Mouse (Mus musculus) thymus, adult 2 months (tissue): Measurements from ENCODE around the gene Zfp804a. TPM values are rescaled to one million over a fixed set of nuclear protein-coding genes. Genes with fewer than 3 reads are reported as not detected.

Experiments used
- DNase-seq: peaks from one replicate; pipeline ENCODE4 v3.0.0; 2021
- H3K27ac ChIP-seq: fragments of 200-500 bp; 2 replicates; pipeline ENCODE4 v1.5.1; 2012; ENCODE audit warnings: low read length, control low read depth; ENCODE audit not compliant: control insufficient read depth, insufficient read depth
- H3K27me3 ChIP-seq: fragments of 200-500 bp; 2 replicates; pipeline ENCODE4 v1.6.1; 2012; ENCODE audit warnings: mild to moderate bottlenecking, low read length, moderate library complexity, mixed read lengths; ENCODE audit not compliant: control insufficient read depth, insufficient read depth
- H3K36me3 ChIP-seq: fragments of 200-500 bp; 2 replicates; pipeline ENCODE4 v1.6.1; 2012; ENCODE audit warnings: mild to moderate bottlenecking, low read length, moderate library complexity; ENCODE audit not compliant: control insufficient read depth, insufficient read depth
- H3K4me1 ChIP-seq: fragments of 200-500 bp; replicated peaks from 2 replicates; pipeline ENCODE4 v1.6.1; 2012; ENCODE audit warnings: low read length; ENCODE audit not compliant: control insufficient read depth, insufficient read depth
- H3K4me3 ChIP-seq: fragments of 200-500 bp; 2 replicates; pipeline ENCODE4 v1.5.1; 2012; ENCODE audit warnings: mild to moderate bottlenecking, low read length, control low read depth, moderate library complexity; ENCODE audit not compliant: control insufficient read depth, insufficient read depth
- CTCF ChIP-seq: fragments of 200-500 bp; IDR thresholded peaks from 2 replicates; pipeline ENCODE4 v1.5.1; 2012; ENCODE audit warnings: mild to moderate bottlenecking, control low read depth, low read length, moderate library complexity, borderline replicate concordance; ENCODE audit not compliant: control insufficient read depth, poor library complexity, insufficient read depth; ENCODE audit errors: extremely low read depth
- POLR2A ChIP-seq: fragments of 200-500 bp; IDR thresholded peaks from 2 replicates; pipeline ENCODE4 v1.6.1; 2012; ENCODE audit warnings: mild to moderate bottlenecking, low read length, control low read depth, moderate library complexity; ENCODE audit not compliant: control insufficient read depth, poor library complexity, insufficient read depth; ENCODE audit errors: extremely low read depth
- WGBS: fragments of 180-500 bp; shearing (Covaris S2); methylation state at CpG from one replicate; pipeline ENCODE4 v1.1.7; 2018; 5-methylcytosine and 5-hydroxymethylcytosine counted together
- polyA plus RNA-seq: library from polyadenylated mRNA; depleted of rRNA; stranded (reverse); fragments of >200 nt; gene quantifications from 2 replicates; pipeline ENCODE4 v1.2.3, GENCODE M21; 2012

Zfp804a gene
- polyA plus RNA-seq, 1 experiment = not detected

- TF ChIP-seq CTCF (no peak), POLR2A (no peak)
- H3K27ac ChIP-seq = no peak overlapping the region
- no peak for DNase-seq
- WGBS = 85% methylated on average over 2 of the region's 2 CpGs
- H3K4me1 ChIP-seq = no peaks in the 10 kb centered on the region
- no peak overlapping the region for H3K4me3 ChIP-seq
- no peaks in the 10 kb centered on the region for H3K27me3 ChIP-seq
- no peaks in the 10 kb centered on the region for H3K36me3 ChIP-seq
These were observed 125.7 kb downstream of the Zfp804a start for GRCm38 (mm10) chr2:82178693-82179092.

- no peaks in the 10 kb centered on the region for H3K27me3 ChIP-seq
- TF ChIP-seq CTCF = no peak
- no peak for TF ChIP-seq POLR2A
- H3K27ac ChIP-seq = no peak overlapping the region
- no peaks in the 10 kb centered on the region for H3K4me1 ChIP-seq
- 96% methylated on average over 1 of the region's 1 CpGs for WGBS
- no peak overlapping the region for H3K4me3 ChIP-seq
- H3K36me3 ChIP-seq = no peaks in the 10 kb centered on the region
- DNase-seq = no peak
These were observed 128.0 kb downstream of the Zfp804a start for GRCm38 (mm10) chr2:82181010-82181409.

- H3K36me3 ChIP-seq = no peaks in the 10 kb centered on the region
- H3K27ac ChIP-seq = no peak overlapping the region
- DNase-seq = no peak
- no peak overlapping the region for H3K4me3 ChIP-seq
- no peak for TF ChIP-seq POLR2A
- no peak for TF ChIP-seq CTCF
- H3K27me3 ChIP-seq = no peaks in the 10 kb centered on the region
- WGBS = 91% methylated on average over 5 of the region's 5 CpGs
- H3K4me1 ChIP-seq = no peaks in the 10 kb centered on the region
These were observed 146.9 kb downstream of the Zfp804a start for GRCm38 (mm10) chr2:82199901-82200300.

- no peaks in the 10 kb centered on the region for H3K27me3 ChIP-seq
- WGBS = 79% methylated on average over 5 of the region's 5 CpGs
- DNase-seq = no peak
- no peak overlapping the region for H3K27ac ChIP-seq
- no peak overlapping the region for H3K4me3 ChIP-seq
- no peaks in the 10 kb centered on the region for H3K36me3 ChIP-seq
- TF ChIP-seq POLR2A (no peak), CTCF (no peak)
- no peaks in the 10 kb centered on the region for H3K4me1 ChIP-seq
These were observed 147.6 kb downstream of the Zfp804a start for GRCm38 (mm10) chr2:82200616-82201015.

GRCm38 (mm10) chr2:82210605-82211004 lies 157.6 kb downstream of the Zfp804a start:
- Histone ChIP-seq H3K27ac (no peak overlapping the region), H3K36me3 (no peaks in the 10 kb centered on the region), H3K4me1 (no peaks in the 10 kb centered on the region), H3K4me3 (no peak overlapping the region), H3K27me3 (no peaks in the 10 kb centered on the region)
- no peak for TF ChIP-seq POLR2A
- TF ChIP-seq CTCF = no peak
- DNase-seq = no peak
- WGBS = 94% methylated on average over 1 of the region's 1 CpGs

GRCm38 (mm10) chr2:82211972-82212371 lies 158.9 kb downstream of the Zfp804a start:
- no peaks in the 10 kb centered on the region for H3K4me1 ChIP-seq
- DNase-seq = no peak
- TF ChIP-seq CTCF = no peak
- no peak for TF ChIP-seq POLR2A
- no peaks in the 10 kb centered on the region for H3K27me3 ChIP-seq
- no peak overlapping the region for H3K4me3 ChIP-seq
- 89% methylated on average over 1 of the region's 1 CpGs for WGBS
- H3K27ac ChIP-seq = no peak overlapping the region
- no peaks in the 10 kb centered on the region for H3K36me3 ChIP-seq

- Histone ChIP-seq H3K4me1 (no peaks in the 10 kb centered on the region), H3K27me3 (no peaks in the 10 kb centered on the region), H3K27ac (no peak overlapping the region), H3K4me3 (no peak overlapping the region), H3K36me3 (no peaks in the 10 kb centered on the region)
- TF ChIP-seq POLR2A = no peak
- TF ChIP-seq CTCF = no peak
- WGBS = 81% methylated on average over 2 of the region's 2 CpGs
- no peak for DNase-seq
These were observed 164.9 kb downstream of the Zfp804a start for GRCm38 (mm10) chr2:82217873-82218272.
